Comparison of ENCODE assay signal across 20 mouse cellular contexts in the genomic region with DNA sequence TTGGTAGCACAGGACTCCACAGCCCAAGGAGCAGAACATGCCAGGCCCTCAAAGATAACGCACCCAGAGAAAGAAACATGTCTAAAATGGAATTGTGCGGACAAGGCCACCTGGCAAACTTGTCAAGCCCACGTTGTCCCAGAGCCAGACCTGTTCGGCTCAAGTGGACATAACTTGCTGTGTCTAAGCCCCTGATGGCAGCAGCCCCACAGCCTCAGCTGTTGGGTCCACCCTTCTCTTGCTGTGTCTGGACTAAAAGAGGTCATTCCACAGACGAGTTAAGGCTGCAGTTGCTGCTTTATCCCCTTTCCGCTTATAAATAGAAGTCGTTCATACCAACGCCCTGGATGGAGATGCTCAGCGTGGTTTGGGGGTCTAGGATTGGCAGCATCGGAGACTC. TPM values are rescaled to one million over a fixed set of nuclear protein-coding genes. Genes with fewer than 3 reads are reported as not detected.
DNase-seq lines count a peak whose midpoint lies in the region; ATAC-seq and TF ChIP-seq lines count a peak whose summit lies in the region.
"Had no signal": no experiment of that assay in that cellular context is flagged by ENCODE, and none has a peak within 500 bp of the region (broad histone marks: within the 10 kb centered on the region; RNA-seq: fewer than 3 reads in every experiment).

No protein-coding gene starts in this region.

- no peak for TF ChIP-seq POLR2A in thymus, adult 2 months (IDR thresholded peaks at IDR 0.05; ENCODE audit: control insufficient read depth, extremely low read depth, insufficient read depth, low read length, poor library complexity)
- TF ChIP-seq POLR2A in limb, embryonic 14.5 days (IDR thresholded peaks at IDR 0.05; ENCODE audit: borderline replicate concordance, extremely low read depth, insufficient read depth, insufficient read length): no peak

- no peak overlapping the region for H3K4me3 ChIP-seq in heart, embryonic 13.5 days
- no peak overlapping the region for H3K4me3 ChIP-seq in thymus, adult 2 months (ENCODE audit: control insufficient read depth, insufficient read depth, low read length)
- no peak overlapping the region for H3K4me3 ChIP-seq in limb, embryonic 14.5 days (replicated peaks; ENCODE audit: low read length)
- H3K4me3 ChIP-seq: erythroblast, embryonic 14.5 days; midbrain, embryonic 12.5 days; neural tube, embryonic 13.5 days; stomach, embryonic 15.5 days had no signal

- H3K36me3 ChIP-seq in heart, embryonic 13.5 days: peaks cover 17% of the 10 kb centered on the region
- H3K36me3 ChIP-seq in thymus, adult 2 months (ENCODE audit: control insufficient read depth, insufficient read depth, low read length): no peaks in the 10 kb centered on the region; the same call in 1 of the 2 replicates
- H3K36me3 ChIP-seq in limb, embryonic 14.5 days (ENCODE audit: control insufficient read depth, insufficient read depth, low read length): peaks cover 16% of the 10 kb centered on the region

- no peak overlapping the region for H3K4me2 ChIP-seq in heart, embryonic 13.5 days
- no peak overlapping the region for H3K4me2 ChIP-seq in limb, embryonic 14.5 days (replicated peaks; ENCODE audit: low read depth, low read length, severe bottlenecking)
- H3K4me2 ChIP-seq: midbrain, embryonic 12.5 days; neural tube, embryonic 13.5 days; stomach, embryonic 15.5 days had no signal

- TF ChIP-seq CTCF in thymus, adult 2 months (IDR thresholded peaks at IDR 0.05; ENCODE audit: borderline replicate concordance, control insufficient read depth, extremely low read depth, insufficient read depth, low read length, poor library complexity): no peak

- 31% methylated on average over 10 of the region's 10 CpGs for WGBS in heart, embryonic 13.5 days
- 94% methylated on average over 10 of the region's 10 CpGs for WGBS in thymus, adult 2 months
- WGBS in limb, embryonic 14.5 days: 83% methylated on average over 10 of the region's 10 CpGs

- peak overlapping the region; percentile 96 for H3K27ac ChIP-seq in heart, embryonic 13.5 days (replicated peaks)
- peak overlapping the region; percentile 99 for H3K27ac ChIP-seq in thymus, adult 2 months (ENCODE audit: control insufficient read depth, insufficient read depth, low read length)
- H3K27ac ChIP-seq in limb, embryonic 14.5 days (replicated peaks; ENCODE audit: low read depth, low read length): no peak overlapping the region
- H3K27ac ChIP-seq: midbrain, embryonic 12.5 days; neural tube, embryonic 13.5 days; stomach, embryonic 15.5 days had no signal

- peak overlapping the region; percentile 57; the same call in 1 of the 2 replicates for H3K9ac ChIP-seq in heart, embryonic 13.5 days
- H3K9ac ChIP-seq in limb, embryonic 14.5 days (ENCODE audit: low read depth, low read length, severe bottlenecking): no peak overlapping the region
- H3K9ac ChIP-seq: midbrain, embryonic 12.5 days; neural tube, embryonic 13.5 days; stomach, embryonic 15.5 days had no signal

- peaks cover 79% of the 10 kb centered on the region for H3K4me1 ChIP-seq in heart, embryonic 13.5 days
- H3K4me1 ChIP-seq in thymus, adult 2 months (replicated peaks; ENCODE audit: control insufficient read depth, insufficient read depth, low read length): peaks cover 84% of the 10 kb centered on the region
- H3K4me1 ChIP-seq in limb, embryonic 14.5 days (ENCODE audit: control insufficient read depth, insufficient read depth, low read length): no peaks in the 10 kb centered on the region
- H3K4me1 ChIP-seq: neural tube, embryonic 13.5 days; stomach, embryonic 15.5 days had no signal

- H3K9me3 ChIP-seq in heart, embryonic 13.5 days: no peaks in the 10 kb centered on the region
- no peaks in the 10 kb centered on the region for H3K9me3 ChIP-seq in limb, embryonic 14.5 days (ENCODE audit: control insufficient read depth, low read length)
- H3K9me3 ChIP-seq: midbrain, embryonic 12.5 days; neural tube, embryonic 13.5 days; stomach, embryonic 15.5 days had no signal

- H3K27me3 ChIP-seq in heart, embryonic 13.5 days (replicated peaks): no peaks in the 10 kb centered on the region
- H3K27me3 ChIP-seq in thymus, adult 2 months (ENCODE audit: control insufficient read depth, insufficient read depth, low read length): no peaks in the 10 kb centered on the region
- H3K27me3 ChIP-seq in limb, embryonic 14.5 days (ENCODE audit: control insufficient read depth, insufficient read depth, low read length): no peaks in the 10 kb centered on the region
- H3K27me3 ChIP-seq: neural tube, embryonic 13.5 days; stomach, embryonic 15.5 days had no signal

- no peak for ATAC-seq in heart, embryonic 13.5 days (ENCODE audit: extremely low read depth, insufficient number of reproducible peaks, low FRiP score, low TSS enrichment)
- peak; percentile 54 for ATAC-seq in limb, embryonic 14.5 days (ENCODE audit: low FRiP score, low read depth)
- ATAC-seq: forebrain, embryonic 14.5 days; hindbrain, embryonic 16.5 days; intestine, postnatal 0 days had no signal

- no peak for DNase-seq in heart, adult 9 months (ENCODE audit: low spot score in 2 of 2)
- DNase-seq in thymus, adult 2 months: no peak
- no peak for DNase-seq in thymus, postnatal 14 days
- DNase-seq in limb, embryonic 14.5 days (ENCODE audit: low spot score): peak; percentile 53
- no peak for DNase-seq in kidney, adult 8-10 months
- DNase-seq in kidney, adult 18-20 months: no peak
- DNase-seq: adrenal gland, adult 8-10 months; cerebellum, adult 8-10 months; gastrocnemius, postnatal 14 days; kidney, postnatal 10 days; lung, postnatal 10 days had no signal

RNA-seq across cellular contexts. Expression of gene Fam78a, which starts 28.1 kb away (rescaled TPM):
- polyA plus RNA-seq in heart, embryonic 13.5 days (2015; fragmentation: Nextera tagmentation; extraction: Ambion mirVana): 29.3 and 32.8 TPM in 2 replicates
- polyA plus RNA-seq in thymus, adult 2 months (2012; rRNA removed): 189 and 210 TPM in 2 replicates
- 6.4 and 6.6 TPM in 2 replicates for polyA plus RNA-seq in limb, embryonic 14.5 days (2012; rRNA removed)
- 5.1 and 5.9 TPM in 2 replicates for polyA plus RNA-seq in limb, embryonic 14.5 days (2014; fragmentation: Nextera tagmentation; extraction: Ambion mirVana)
- polyA plus RNA-seq: C2C12 had no signal

RNA-seq across cellular contexts. Expression of gene Plpp7, which starts 38.8 kb away (rescaled TPM):
- 13.9 and 14.2 TPM in 2 replicates for polyA plus RNA-seq in heart, embryonic 13.5 days (2015; fragmentation: Nextera tagmentation; extraction: Ambion mirVana)
- 2.9 and 7.7 TPM in 2 replicates for polyA plus RNA-seq in thymus, adult 2 months (2012; rRNA removed)
- 11.7 and 15.1 TPM in 2 replicates for polyA plus RNA-seq in limb, embryonic 14.5 days (2012; rRNA removed)
- polyA plus RNA-seq in limb, embryonic 14.5 days (2014; fragmentation: Nextera tagmentation; extraction: Ambion mirVana): 8.9 and 10.0 TPM in 2 replicates
